Mouse (Mus musculus) heart, postnatal 0 days (tissue): ENCODE results near the gene Sec14l5.

Source experiments
- CTCF ChIP-seq: IDR thresholded peaks from 2 replicates; pipeline ENCODE4 v1.5.1; 2016; ENCODE audit warnings: antibody characterized with exemption, control low read depth, low read depth
- EP300 ChIP-seq: IDR thresholded peaks from 2 replicates; pipeline ENCODE4 v1.6.1; 2016; ENCODE audit warnings: antibody characterized with exemption, low read depth

- TF ChIP-seq CTCF, result no peak
- no peak for TF ChIP-seq EP300
Observed at GRCm38 (mm10) chr16:5210365-5210764, 63.5 kb downstream of the Sec14l5 start.
